8 mouse cellular contexts compared by ENCODE assay signal in genomic region chr11:22859633-22860334, GRCm38 (mm10). TPM values are rescaled to one million over a fixed set of nuclear protein-coding genes. Genes with fewer than 3 reads are reported as not detected.
DNase-seq lines count a peak whose midpoint lies in the region; ATAC-seq and TF ChIP-seq lines count a peak whose summit lies in the region.

No protein-coding gene starts in this region.

- peak overlapping the region; percentile 56 for H3K9ac ChIP-seq in forebrain, postnatal 0 days

- H3K4me3 ChIP-seq in forebrain, postnatal 0 days (ENCODE audit: low read depth, low read length), result peak overlapping the region; percentile 74

- peak; percentile 13; the same call in 1 of the 2 replicates for TF ChIP-seq CTCF in forebrain, postnatal 0 days (IDR thresholded peaks at IDR 0.05; ENCODE audit: low read depth)

- no peak overlapping the region for H3K27ac ChIP-seq in forebrain, postnatal 0 days (ENCODE audit: low read depth, low read length)

- H3K27me3 ChIP-seq in forebrain, postnatal 0 days (ENCODE audit: insufficient read depth, low read length), result peaks cover 34% of the 10 kb centered on the region

- H3K4me2 ChIP-seq in forebrain, postnatal 0 days (ENCODE audit: low read depth), result peak overlapping the region; percentile 98

- peaks cover 11% of the 10 kb centered on the region; the same call in 1 of the 2 replicates for H3K4me1 ChIP-seq in forebrain, postnatal 0 days (ENCODE audit: insufficient read depth)

- DNase-seq in ES-CJ7 (ENCODE audit: low read depth, low spot score), result peak; percentile 89
- peak; percentile 47 for DNase-seq in c-Kit-negative CD71-positive TER-119-positive erythroid progenitor cells, embryonic 14.5 days (ENCODE audit: low read depth, low spot score)
- peak; percentile 76 for DNase-seq in forebrain, postnatal 0 days
- DNase-seq in heart, postnatal 4 days, result peak; percentile 89
- peak; percentile 74 to 82 for DNase-seq in layer of hippocampus, postnatal 10 days (ENCODE audit: low spot score in 2 of 2)
- DNase-seq in lung, postnatal 10 days, result peak; percentile 94
- DNase-seq in ovary, postnatal 14 days (ENCODE audit: low spot score), result peak; percentile 74
- DNase-seq in thymus, postnatal 14 days, result peak; percentile 91

- no peaks in the 10 kb centered on the region for H3K9me3 ChIP-seq in forebrain, postnatal 0 days (ENCODE audit: low read length)

- H3K36me3 ChIP-seq in forebrain, postnatal 0 days (ENCODE audit: insufficient read depth), result no peaks in the 10 kb centered on the region

- peak; percentile 88 for ATAC-seq in forebrain, postnatal 0 days

- WGBS in forebrain, postnatal 0 days, result 3% methylated on average over 54 of the region's 55 CpGs

RNA-seq across cellular contexts. Expression of gene B3gnt2, which starts 1.0 kb away (rescaled TPM):
- total RNA-seq in forebrain, postnatal 0 days (2014; rRNA removed), result 3.1 and 6.7 TPM in 2 replicates
- polyA plus RNA-seq in forebrain, postnatal 0 days (2015; fragmentation: Nextera tagmentation; extraction: Ambion mirVana), result 3.0 and 3.6 TPM in 2 replicates
- total RNA-seq in heart, postnatal 4 days (2021), result 1 to 10 TPM; 7.4 to 8.1 TPM
- 10 to 100 TPM; 13.1 to 13.9 TPM for total RNA-seq in layer of hippocampus, postnatal 10 days (2021)
